Mouse (Mus musculus): ENCODE data around the gene Fam53a. TPM values are rescaled to one million over a fixed set of nuclear protein-coding genes. Genes with fewer than 3 reads are reported as not detected.

Fam53a gene
- polyA plus RNA-seq, 1 experiment from 2014 or later: 57.7 TPM

DNA sequence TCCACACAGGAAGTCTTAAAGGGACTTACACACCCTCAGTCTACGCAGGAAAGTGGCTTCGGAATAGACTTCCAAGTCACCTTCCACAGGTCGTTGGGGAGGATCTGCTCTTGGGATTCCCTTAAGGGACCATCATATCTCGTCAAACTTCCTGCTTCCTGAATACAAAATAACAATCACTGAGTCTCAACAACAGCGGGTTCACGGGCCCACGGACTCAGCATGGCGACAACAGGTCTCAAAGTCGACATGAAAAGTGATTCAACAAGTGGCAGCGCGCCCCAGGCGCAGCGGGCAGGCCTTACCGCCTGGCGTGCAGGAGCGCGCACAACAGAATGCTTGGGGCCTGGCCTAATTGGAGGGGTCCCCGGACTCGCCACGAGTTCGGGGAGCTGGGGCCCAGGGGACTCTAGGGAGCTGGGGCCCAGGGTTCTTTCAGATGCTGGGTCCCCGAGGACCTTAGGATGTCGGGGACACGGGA, 575 bp downstream of the Fam53a start:
- 0% methylated on average over 24 of the region's 24 CpGs for WGBS
- peak overlapping the region; percentile 85 for H3K9ac ChIP-seq

DNA sequence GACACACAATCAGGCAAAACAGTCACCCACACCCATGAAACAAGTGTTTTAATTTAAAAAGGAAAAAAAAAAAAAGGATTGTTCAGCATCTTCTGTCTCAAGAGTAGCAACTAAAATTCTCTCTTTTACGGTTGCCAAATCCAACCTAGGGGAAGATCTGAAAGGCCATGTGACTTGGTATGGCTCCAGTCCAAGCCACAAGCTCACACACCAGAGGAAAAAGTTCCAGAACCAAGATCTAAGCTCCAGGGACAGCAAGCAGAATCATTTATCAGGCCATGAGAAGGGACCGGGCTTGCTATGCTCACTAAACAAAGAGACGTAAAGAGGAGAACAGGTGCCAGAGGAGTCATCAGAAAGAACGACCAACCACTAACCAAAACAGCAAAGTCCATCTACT, 1.5 kb downstream of the Fam53a start:
- WGBS: 50% methylated on average over 4 of the region's 4 CpGs
- H3K4me3 ChIP-seq: peak overlapping the region; percentile 79

More for the DNA sequence above, 575 bp downstream of the Fam53a start:
- peak overlapping the region; percentile 84 for H3K27ac ChIP-seq
- peak overlapping the region; percentile 70 for H3K4me2 ChIP-seq
- no peak for ATAC-seq
- peaks cover 4% of the 10 kb centered on the region; the same call in 1 of the 2 replicates for H3K36me3 ChIP-seq (ENCODE audit: poor library complexity, severe bottlenecking)
- peaks cover 22% of the 10 kb centered on the region for H3K4me1 ChIP-seq
- no peaks in the 10 kb centered on the region for H3K27me3 ChIP-seq
- H3K4me3 ChIP-seq: peak overlapping the region; percentile 79
- H3K9me3 ChIP-seq (replicated peaks): no peaks in the 10 kb centered on the region

DNA sequence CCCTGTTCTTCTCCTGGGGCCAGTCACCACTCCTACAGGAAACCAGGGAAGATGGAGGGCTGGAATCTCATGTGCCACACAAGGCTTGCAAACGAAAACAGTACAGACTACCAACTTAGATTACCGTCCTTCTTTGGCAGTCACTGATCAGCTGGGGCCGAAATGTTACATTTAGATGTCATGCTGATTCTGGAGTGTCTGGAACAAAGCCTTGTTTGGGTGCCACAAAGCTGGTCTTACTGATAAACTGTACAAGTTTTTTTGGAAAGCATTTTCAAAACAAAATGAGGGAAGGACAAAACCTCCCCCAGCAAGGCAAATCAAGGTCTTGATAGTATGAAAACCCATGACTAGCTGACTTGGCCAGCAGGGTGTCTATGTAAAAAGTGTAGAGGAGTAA, 5.7 kb downstream of the Fam53a start:
- H3K27ac ChIP-seq: no peak overlapping the region
- peaks cover 4% of the 10 kb centered on the region; the same call in 1 of the 2 replicates for H3K36me3 ChIP-seq (ENCODE audit: poor library complexity, severe bottlenecking)
- no peak for ATAC-seq
- H3K4me3 ChIP-seq: no peak overlapping the region
- H3K9ac ChIP-seq: no peak overlapping the region
- WGBS: 80% methylated on average over 3 of the region's 3 CpGs
- H3K4me1 ChIP-seq: peaks cover 13% of the 10 kb centered on the region
- H3K27me3 ChIP-seq: no peaks in the 10 kb centered on the region
- H3K4me2 ChIP-seq: no peak overlapping the region
- H3K9me3 ChIP-seq (replicated peaks): no peaks in the 10 kb centered on the region

More for the DNA sequence above, 1.5 kb downstream of the Fam53a start:
- no peak overlapping the region for H3K27ac ChIP-seq
- peaks cover 22% of the 10 kb centered on the region for H3K4me1 ChIP-seq
- H3K27me3 ChIP-seq: no peaks in the 10 kb centered on the region
- peak overlapping the region; percentile 70 for H3K4me2 ChIP-seq
- H3K9ac ChIP-seq: 0 out of 2 replicates have a peak overlapping the region, but pooled peaks have one; percentile 2
- peaks cover 4% of the 10 kb centered on the region; the same call in 1 of the 2 replicates for H3K36me3 ChIP-seq (ENCODE audit: poor library complexity, severe bottlenecking)
- no peak for ATAC-seq
- no peaks in the 10 kb centered on the region for H3K9me3 ChIP-seq (replicated peaks)

DNA sequence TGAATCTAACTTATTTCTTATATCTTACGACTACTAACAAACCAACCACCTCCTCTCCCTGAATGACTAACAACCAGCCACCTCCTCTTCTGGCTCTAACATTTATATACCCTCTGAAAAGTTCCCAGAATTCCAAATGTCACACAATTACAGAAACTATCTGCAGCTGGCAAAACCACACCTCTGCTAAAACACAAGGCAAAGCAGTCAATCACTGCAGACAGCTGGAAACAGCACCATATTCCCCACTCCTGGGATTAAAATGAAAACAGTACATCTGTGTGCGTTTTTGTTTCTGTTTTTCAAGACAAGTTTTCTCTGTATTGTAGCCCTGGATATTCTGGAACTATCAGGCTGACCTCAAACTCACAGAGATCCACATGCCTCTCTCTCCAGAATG, 6.8 kb downstream of the Fam53a start:
- ATAC-seq: no peak
- H3K4me2 ChIP-seq: no peak overlapping the region
- no peak overlapping the region for H3K9ac ChIP-seq
- H3K4me1 ChIP-seq: peaks cover 2% of the 10 kb centered on the region; the same call in 1 of the 2 replicates
- peaks cover 4% of the 10 kb centered on the region; the same call in 1 of the 2 replicates for H3K36me3 ChIP-seq (ENCODE audit: poor library complexity, severe bottlenecking)
- no peaks in the 10 kb centered on the region for H3K27me3 ChIP-seq
- no peak overlapping the region for H3K27ac ChIP-seq
- H3K4me3 ChIP-seq: no peak overlapping the region
- no peaks in the 10 kb centered on the region for H3K9me3 ChIP-seq (replicated peaks)
- 93% methylated on average over 2 of the region's 2 CpGs for WGBS

DNA sequence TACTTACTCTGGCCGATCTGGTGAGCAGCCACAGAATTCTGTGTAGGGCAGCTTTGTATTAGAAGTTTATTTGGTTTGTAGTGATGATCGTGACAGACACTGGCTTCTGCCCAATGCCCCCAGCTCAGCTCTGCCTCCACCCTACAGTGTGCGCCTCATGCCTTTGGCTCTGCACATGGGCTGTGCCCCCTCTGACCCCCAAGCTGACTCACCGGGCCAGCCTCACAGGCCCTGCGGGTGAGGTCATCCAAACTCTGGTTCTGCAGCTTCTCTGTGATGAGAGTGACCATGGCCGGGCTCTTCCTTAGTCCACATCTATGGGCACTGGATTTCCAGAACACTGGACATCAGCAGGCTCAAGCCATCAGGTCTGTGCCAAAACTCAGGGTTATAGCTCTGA, 15.0 kb downstream of the Fam53a start:
- peaks cover 44% of the 10 kb centered on the region for H3K36me3 ChIP-seq (ENCODE audit: poor library complexity, severe bottlenecking)
- 95% methylated on average over 6 of the region's 6 CpGs for WGBS

DNA sequence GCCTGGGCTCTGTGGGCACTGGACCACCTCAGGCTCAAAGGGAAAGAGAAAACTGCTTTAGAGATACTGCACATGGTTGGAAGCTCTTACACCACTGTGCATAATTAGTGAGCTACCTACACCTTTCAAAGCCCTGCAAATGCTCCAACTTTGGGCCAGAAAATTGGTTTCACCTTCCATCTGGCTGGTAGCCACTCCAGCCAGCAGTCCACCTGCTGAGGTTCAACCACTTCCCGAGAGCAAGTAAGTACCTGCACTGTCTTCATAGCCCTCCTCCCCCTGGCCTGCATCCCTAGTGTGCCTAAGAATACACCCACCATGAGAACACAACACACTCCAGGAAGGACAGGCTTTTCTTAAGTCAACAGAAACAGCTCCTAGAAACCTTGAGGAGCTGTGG, 17.6 kb downstream of the Fam53a start:
- no peak overlapping the region for H3K27ac ChIP-seq
- H3K4me1 ChIP-seq: no peaks in the 10 kb centered on the region
- H3K9me3 ChIP-seq (replicated peaks): no peaks in the 10 kb centered on the region
- H3K4me3 ChIP-seq: no peak overlapping the region
- no peak for ATAC-seq
- WGBS: 88% methylated on average over 1 of the region's 1 CpGs
- H3K9ac ChIP-seq: no peak overlapping the region
- peaks cover 70% of the 10 kb centered on the region for H3K36me3 ChIP-seq (ENCODE audit: poor library complexity, severe bottlenecking)
- no peak overlapping the region for H3K4me2 ChIP-seq
- no peaks in the 10 kb centered on the region for H3K27me3 ChIP-seq

More for the DNA sequence above, 15.0 kb downstream of the Fam53a start:
- Histone ChIP-seq H3K4me2 (no peak overlapping the region), H3K9ac (no peak overlapping the region), H3K4me1 (no peaks in the 10 kb centered on the region), H3K9me3 (replicated peaks) (no peaks in the 10 kb centered on the region), H3K27me3 (no peaks in the 10 kb centered on the region), H3K27ac (no peak overlapping the region), H3K4me3 (no peak overlapping the region)
- no peak for ATAC-seq

DNA sequence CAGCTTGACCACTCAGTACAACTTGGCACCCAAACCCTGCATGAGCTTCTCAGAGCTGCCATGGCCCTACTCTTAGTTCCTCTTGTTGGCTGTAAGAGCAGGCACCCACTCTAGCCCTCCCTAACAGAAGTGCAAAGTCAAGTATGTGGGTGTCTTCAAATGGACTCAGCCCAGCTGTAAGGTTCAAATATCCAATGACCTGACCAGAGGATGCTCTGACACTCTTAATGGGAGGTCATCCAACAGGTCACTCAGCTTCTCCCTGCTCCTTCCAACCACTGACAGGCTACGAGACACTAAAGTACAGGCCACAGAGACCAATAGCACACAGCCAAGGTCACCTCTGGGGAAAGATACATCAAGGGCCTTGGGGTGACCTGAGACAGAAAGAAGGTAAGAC, 20.2 kb downstream of the Fam53a start:
- H3K4me2 ChIP-seq: no peak overlapping the region

DNA sequence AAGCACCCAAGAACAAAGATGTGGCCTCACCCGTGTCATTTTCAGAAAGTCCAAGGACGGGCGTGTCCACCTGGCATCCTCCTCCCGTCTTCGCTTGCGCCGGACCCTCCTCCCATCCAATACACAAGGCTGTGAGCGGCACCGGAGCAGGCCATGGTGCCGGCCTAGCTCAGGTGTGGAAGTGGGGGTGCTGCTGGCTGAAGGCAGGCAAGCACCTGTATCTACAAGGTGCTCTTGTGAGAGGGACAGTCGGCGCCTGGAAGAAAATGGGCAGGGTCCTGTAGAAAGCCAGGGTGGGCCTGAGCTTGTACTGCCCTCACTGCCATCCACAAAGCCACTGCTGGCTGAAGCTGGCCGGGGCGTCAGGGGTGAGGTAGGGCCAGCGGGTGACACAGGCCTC, 22.0 kb downstream of the Fam53a start:
- no peak overlapping the region for H3K4me3 ChIP-seq
- ATAC-seq: no peak
- no peaks in the 10 kb centered on the region for H3K9me3 ChIP-seq (replicated peaks)
- no peak overlapping the region for H3K27ac ChIP-seq
- H3K9ac ChIP-seq: no peak overlapping the region
- peaks cover 78% of the 10 kb centered on the region for H3K36me3 ChIP-seq (ENCODE audit: poor library complexity, severe bottlenecking)
- 97% methylated on average over 15 of the region's 15 CpGs for WGBS
- no peaks in the 10 kb centered on the region for H3K27me3 ChIP-seq
- no peaks in the 10 kb centered on the region for H3K4me1 ChIP-seq
- H3K4me2 ChIP-seq: no peak overlapping the region

More for the DNA sequence above, 20.2 kb downstream of the Fam53a start:
- H3K27me3 ChIP-seq: no peaks in the 10 kb centered on the region
- H3K36me3 ChIP-seq (ENCODE audit: poor library complexity, severe bottlenecking): peaks cover 85% of the 10 kb centered on the region
- H3K4me3 ChIP-seq: no peak overlapping the region
- no peak overlapping the region for H3K9ac ChIP-seq
- no peak for ATAC-seq
- no peak overlapping the region for H3K27ac ChIP-seq
- no peaks in the 10 kb centered on the region for H3K9me3 ChIP-seq (replicated peaks)
- H3K4me1 ChIP-seq: no peaks in the 10 kb centered on the region
- WGBS: 88% methylated on average over 1 of the region's 1 CpGs

DNA sequence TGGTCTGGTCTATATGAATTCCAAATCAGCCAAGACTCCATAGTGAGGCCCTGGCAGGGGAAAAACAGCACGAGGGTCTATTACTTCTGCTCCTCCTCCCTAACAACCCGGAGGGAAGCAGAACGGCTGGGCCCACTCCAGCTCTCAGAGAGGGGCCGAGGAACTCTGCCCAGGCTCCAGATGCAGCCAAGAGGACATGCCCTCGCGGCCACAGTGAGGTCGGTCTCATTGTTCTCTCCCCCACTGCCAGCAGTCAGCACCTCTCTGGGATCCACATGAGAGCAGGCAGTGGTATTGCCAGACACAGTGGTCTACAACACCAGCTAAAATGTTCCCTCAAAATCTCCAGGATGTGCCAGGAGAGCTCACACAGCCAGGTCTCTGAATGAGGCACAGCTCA, 22.8 kb downstream of the Fam53a start:
- no peaks in the 10 kb centered on the region for H3K4me1 ChIP-seq
- H3K27me3 ChIP-seq: no peaks in the 10 kb centered on the region
- ATAC-seq: no peak
- H3K9me3 ChIP-seq (replicated peaks): no peaks in the 10 kb centered on the region
- no peak overlapping the region for H3K27ac ChIP-seq
- H3K4me2 ChIP-seq: no peak overlapping the region
- peaks cover 75% of the 10 kb centered on the region for H3K36me3 ChIP-seq (ENCODE audit: poor library complexity, severe bottlenecking)
- WGBS: 78% methylated on average over 7 of the region's 7 CpGs
- H3K4me3 ChIP-seq: no peak overlapping the region
- H3K9ac ChIP-seq: no peak overlapping the region

DNA sequence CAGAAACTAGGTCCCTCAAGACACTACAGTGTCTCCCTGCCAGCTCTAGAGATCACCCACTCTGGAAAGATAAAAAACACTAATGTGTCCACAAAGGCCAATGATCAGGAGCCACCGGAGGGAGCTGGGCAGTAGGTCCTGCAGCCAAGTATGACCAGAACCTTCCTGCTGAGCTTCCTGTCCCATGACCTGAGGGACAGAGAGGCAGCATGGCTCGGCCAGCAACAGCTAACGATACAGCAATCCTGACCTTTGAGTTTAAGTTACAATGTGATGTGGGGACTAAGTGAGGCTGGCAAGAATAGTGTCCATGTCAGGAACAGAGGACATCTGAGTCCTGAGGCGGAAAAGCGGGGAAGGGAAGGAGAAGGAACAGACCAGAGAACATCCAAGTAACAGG, 24.1 kb downstream of the Fam53a start:
- H3K9ac ChIP-seq: no peak overlapping the region

DNA sequence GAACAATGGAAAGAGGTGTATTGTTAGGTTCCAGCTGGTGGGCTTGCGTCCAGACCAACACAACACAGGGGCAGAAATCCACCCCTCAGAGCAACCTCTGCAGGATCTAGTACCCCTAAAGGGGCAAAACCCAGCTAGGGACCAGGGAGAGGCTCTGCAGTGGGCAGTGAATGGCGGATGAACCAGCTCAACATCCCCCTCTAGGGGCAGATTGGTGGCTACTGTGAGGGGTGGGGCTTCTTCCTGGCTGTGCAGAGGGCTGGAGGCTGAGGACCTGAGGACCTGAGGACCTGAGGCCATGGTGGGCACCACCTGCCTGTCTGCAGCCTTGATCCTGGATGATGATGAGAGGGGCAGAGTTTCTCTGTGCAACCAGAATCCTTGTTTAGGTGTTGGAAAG, 35.8 kb downstream of the Fam53a start:
- Histone ChIP-seq H3K4me3 (no peak overlapping the region), H3K9ac (no peak overlapping the region), H3K4me1 (no peaks in the 10 kb centered on the region), H3K27ac (no peak overlapping the region), H3K4me2 (no peak overlapping the region), H3K36me3 (ENCODE audit: poor library complexity, severe bottlenecking) (peaks cover 5% of the 10 kb centered on the region; the same call in 1 of the 2 replicates), H3K9me3 (replicated peaks) (no peaks in the 10 kb centered on the region), H3K27me3 (peaks cover 7% of the 10 kb centered on the region; the same call in 1 of the 2 replicates)
- ATAC-seq: no peak
- WGBS: 30% methylated on average over 2 of the region's 2 CpGs

More for the DNA sequence above, 24.1 kb downstream of the Fam53a start:
- Histone ChIP-seq H3K27me3 (no peaks in the 10 kb centered on the region), H3K9me3 (replicated peaks) (no peaks in the 10 kb centered on the region), H3K4me3 (no peak overlapping the region), H3K4me1 (no peaks in the 10 kb centered on the region), H3K27ac (no peak overlapping the region), H3K36me3 (ENCODE audit: poor library complexity, severe bottlenecking) (peaks cover 75% of the 10 kb centered on the region), H3K4me2 (no peak overlapping the region)
- WGBS: 88% methylated on average over 5 of the region's 5 CpGs
- ATAC-seq: no peak

DNA sequence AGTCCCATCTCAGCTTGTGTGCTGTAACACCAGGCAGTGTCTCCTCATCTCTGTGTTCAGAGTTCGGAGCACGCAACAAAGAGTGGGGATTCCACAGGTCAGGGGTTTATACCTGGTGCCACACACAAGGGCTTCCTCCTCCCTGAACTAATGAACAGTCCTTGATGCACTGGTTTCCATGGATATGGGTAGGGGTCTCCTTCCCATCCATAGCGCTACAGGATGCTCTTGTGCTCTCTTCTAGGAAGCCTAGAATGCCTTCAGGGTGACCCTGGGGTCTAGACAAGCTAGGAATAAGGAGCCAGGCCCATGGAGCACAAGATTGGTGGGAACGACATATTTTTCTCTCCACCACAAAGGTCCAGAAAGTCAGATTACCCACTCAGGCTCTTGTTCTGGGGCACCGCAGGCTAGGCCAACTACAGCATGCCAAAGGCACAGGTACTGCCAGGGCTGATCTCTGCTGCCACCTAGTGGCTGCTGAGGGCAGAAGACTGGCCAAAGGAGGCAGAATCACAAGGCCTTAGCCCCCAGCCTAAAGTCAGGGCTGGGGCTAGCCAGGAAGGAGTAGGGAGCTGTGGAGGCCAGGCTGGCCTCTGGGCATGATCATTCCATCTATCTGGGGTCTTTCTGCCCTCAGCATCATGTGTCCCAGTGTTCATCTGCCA, 40.1 kb downstream of the Fam53a start:
- Histone ChIP-seq H3K4me2 (no peak overlapping the region), H3K36me3 (ENCODE audit: poor library complexity, severe bottlenecking) (no peaks in the 10 kb centered on the region), H3K27me3 (peaks cover 36% of the 10 kb centered on the region), H3K9ac (no peak overlapping the region), H3K9me3 (replicated peaks) (no peaks in the 10 kb centered on the region), H3K4me3 (no peak overlapping the region), H3K27ac (no peak overlapping the region), H3K4me1 (no peaks in the 10 kb centered on the region)
- 68% methylated on average over 5 of the region's 5 CpGs for WGBS
- peak; percentile 65 for ATAC-seq
